Mouse (Mus musculus) left cerebral cortex, postnatal 10 days (tissue): ENCODE measurements at regions not wholly inside any gene's neighbourhood (a gene's known extent, or its start where the extent isn't known, plus 50 kb on each side); places are given as distances from the start of the nearest gene placed in this dataset.

Experiments used
- DNase-seq, 2 experiments: peaks; one replicate each; pipeline ENCODE4 v3.0.0; 2021 to 2022; ENCODE audit warnings: low spot score in 2 of 2, mixed read lengths in 1 of 2; ENCODE audit errors: extremely low spot score in 1 of 2
- intact Hi-C: fragments of 180-260 bp; cut with DNase I; formaldehyde crosslinking; loops from one replicate; pipeline ENCODE4 v1.15.1; 2025

GRCm38 (mm10) chr15:67019194-67019661 is 518.5 kb upstream of the Lrrc6 start:
- DNase-seq = peak in 1 of 2 experiments; percentile 51
- intact Hi-C loops = no loop called here
